Mouse (Mus musculus): ENCODE data around the gene Ralgapa2. TPM values are rescaled to one million over a fixed set of nuclear protein-coding genes. Genes with fewer than 3 reads are reported as not detected.
A peak's percentile ranks its signal among the peaks of the same experiment; 100 is the strongest.

Ralgapa2 gene
- total RNA-seq, 2 experiments from 2014 or later, result 19.2 to 26.2 TPM

DNA sequence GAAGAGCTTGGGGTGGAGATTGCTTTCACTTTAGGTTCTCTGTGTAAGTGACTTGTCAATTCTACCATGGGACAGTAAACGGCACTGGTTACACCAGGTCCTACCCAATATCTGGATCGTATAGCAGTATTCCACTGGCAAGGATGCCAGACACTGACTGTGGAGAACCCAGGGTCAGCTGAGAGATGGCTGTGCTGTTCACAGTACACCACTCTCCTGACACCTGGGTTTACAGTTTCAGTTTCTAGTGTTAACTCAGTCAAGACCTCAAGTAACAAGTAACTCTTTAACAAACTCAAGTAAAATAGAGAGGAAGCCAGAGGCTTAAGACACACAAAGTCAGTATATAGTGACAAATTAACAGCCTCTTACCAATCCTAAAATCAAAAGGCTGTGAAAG, 54.6 kb downstream of the Ralgapa2 start:
- DNase-seq (ENCODE audit: low spot score in 2 of 2), result no peak
- intact Hi-C loops (cut with DNase I), result no loop called here

DNA sequence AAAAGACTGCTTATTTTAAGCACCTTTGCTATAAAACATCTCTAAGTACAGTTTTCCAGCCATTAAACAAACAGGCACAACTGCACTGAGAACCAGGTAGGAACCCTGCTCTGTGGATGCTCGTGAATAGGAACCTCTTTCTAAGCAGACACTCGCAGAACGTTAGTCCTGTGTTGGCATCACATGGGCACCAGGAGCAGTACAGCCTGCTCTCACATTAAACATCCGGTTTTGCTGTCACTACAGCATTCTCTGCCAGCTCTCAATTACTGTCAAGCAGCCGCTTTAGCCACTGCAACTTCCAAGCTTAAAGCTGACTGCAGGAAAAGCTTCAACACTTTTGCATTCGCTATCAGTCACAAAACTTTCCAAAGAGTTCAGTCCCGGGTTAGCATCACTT, 55.5 kb downstream of the Ralgapa2 start:
- intact Hi-C loops (cut with DNase I), result no loop called here
- DNase-seq (ENCODE audit: low spot score in 2 of 2), result peak in 1 of 2 experiments; percentile 10

DNA sequence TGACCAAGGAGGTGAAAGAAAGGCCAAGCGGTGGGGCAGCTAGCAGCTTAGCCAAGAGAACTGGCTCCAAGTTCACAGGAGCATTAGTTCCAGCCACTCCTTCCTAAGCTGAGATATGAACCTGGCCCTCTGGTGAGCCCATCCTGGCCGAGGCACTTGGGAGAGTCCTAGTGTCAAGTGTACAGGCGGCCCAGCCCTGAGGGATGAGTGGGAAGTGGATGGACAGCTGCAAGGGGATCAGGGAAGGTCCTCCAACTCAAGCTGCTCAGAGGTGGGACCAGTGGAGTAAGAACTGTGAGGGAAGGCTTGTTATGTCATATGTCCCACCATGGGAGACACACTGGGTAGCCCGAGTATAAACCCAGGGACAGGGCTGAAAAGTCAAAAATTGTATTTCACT, 56.1 kb downstream of the Ralgapa2 start:
- intact Hi-C loops (cut with DNase I), result no loop called here
- no peak for DNase-seq (ENCODE audit: low spot score in 2 of 2)

DNA sequence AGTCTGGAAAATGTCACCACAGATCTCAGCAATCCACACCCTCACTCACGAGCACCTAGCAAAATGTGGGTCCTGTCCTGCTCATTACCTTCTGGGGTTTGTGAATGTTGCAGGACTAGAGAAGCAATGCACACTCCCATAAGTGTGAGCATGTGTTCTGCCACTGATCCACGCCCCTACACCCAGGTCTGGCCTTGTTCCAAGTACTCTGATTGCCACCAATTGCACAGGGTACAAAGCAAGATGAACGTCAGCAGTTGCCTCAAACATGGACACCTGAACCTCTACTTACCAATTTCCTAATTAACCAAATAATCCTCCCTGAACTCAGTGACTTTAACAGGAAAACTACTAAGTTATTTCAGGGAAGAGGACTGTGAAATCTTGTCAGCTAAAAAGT, 68.1 kb downstream of the Ralgapa2 start:
- intact Hi-C loops (cut with DNase I), result no loop called here
- no peak for DNase-seq (ENCODE audit: low spot score in 2 of 2)

DNA sequence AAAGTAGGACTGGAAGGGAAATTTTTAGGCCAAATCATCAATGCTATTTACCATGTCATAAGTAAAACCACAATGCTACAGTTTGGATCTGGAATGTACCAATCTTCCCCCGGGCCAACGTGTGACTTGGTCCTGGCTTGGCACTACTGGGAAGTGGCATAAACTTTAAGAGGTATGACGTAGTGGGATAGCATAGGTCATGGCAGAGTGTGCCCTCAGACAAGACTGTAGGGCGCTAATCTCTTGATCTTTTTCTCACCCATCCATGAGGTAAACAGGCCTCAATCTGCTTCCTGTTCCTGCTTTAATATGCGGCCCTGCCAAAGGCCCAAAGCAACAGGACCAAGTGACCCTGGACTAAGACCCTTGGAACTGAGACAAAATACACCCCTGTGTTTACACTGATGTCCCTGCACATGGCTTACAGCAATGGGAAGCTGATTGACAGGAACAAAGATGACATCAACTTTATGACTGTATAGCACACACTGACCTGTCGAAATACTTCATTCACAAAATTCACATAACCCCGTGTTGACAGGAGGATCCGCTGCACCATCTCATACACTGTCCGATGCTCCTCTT, 68.8 kb downstream of the Ralgapa2 start:
- intact Hi-C loops (cut with DNase I), result no loop called here
- DNase-seq (ENCODE audit: low spot score in 2 of 2), result no peak

DNA sequence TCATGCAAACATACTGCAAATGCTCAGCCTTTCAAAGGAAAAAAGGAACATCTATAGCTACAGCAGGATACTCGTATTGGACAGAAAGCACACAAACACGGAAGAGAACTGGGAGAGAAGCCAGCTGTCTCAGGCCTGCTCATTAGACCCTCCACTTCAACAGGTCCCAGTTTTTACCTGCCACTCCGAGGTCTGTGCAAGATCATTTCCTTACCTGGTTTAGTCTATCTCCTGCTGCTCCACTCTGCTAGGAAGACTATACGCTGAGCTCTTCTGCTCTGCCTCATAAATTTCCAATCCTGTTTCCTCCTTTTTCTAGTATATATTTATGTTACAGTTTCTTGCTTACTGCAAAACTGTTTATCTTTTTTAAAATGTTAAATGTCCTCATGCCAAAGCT, 70.4 kb downstream of the Ralgapa2 start:
- intact Hi-C loops (cut with DNase I), result no loop called here
- no peak for DNase-seq (ENCODE audit: low spot score in 2 of 2)

DNA sequence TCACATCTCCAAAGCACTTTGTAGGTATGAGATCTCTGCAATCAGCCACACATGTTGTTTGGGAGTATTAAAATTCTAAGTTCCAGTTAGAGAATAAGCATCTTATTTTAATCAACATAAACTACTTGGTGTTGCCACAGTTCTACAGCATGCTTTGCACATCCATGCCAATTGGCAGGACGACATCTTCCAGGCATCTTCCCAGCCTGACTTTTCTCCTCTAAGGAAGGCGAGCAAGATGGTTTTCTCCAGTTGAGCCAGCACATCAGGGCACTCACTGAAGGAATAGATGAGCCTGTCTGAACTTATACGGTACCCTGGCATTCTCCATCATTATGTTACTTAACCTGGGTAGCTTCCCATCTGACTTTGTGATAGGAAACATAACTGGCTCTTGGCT, 83.4 kb downstream of the Ralgapa2 start:
- DNase-seq (ENCODE audit: low spot score in 2 of 2), result no peak
- intact Hi-C loops (cut with DNase I), result no loop called here

DNA sequence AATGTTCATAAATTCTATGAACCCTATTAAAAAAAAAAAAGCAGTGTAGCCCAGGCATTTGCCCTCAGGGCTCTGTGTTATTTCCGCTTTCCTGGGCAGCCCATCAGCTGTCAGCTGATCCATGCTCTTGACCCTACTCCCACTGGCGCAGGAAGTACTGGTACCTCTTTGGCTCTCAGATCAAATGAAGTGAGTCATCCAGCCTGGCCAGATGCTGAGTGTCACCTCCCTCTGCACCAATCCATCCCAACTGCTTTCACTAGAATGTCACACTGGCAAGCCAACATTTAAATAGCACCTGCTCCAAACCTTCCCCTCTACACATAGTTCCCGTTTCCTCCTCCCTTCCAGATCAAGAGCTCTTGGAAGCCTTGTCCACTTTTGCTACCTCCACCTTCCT, 84.8 kb downstream of the Ralgapa2 start:
- intact Hi-C loops (cut with DNase I), result no loop called here
- no peak for DNase-seq (ENCODE audit: low spot score in 2 of 2)

DNA sequence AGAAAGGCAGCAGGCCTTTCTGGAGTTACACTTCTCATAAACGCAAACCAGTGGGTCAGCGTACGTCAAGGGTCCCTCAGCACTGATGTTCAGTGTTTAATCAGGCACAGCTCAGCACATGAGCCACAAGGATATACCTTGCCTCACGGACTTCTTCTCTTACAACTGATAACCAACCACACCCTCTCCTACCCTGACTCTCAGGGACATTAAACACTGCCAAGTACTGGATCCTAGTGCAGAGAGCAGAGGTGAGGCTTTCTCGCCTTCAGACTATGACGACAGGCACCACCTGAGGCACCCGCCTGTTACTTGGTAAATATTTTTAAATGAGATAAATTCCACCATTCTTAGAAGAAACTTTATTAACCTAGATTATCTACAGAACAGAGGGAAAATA, 85.8 kb downstream of the Ralgapa2 start:
- no peak for DNase-seq (ENCODE audit: low spot score in 2 of 2)
- intact Hi-C loops (cut with DNase I), result no loop called here

DNA sequence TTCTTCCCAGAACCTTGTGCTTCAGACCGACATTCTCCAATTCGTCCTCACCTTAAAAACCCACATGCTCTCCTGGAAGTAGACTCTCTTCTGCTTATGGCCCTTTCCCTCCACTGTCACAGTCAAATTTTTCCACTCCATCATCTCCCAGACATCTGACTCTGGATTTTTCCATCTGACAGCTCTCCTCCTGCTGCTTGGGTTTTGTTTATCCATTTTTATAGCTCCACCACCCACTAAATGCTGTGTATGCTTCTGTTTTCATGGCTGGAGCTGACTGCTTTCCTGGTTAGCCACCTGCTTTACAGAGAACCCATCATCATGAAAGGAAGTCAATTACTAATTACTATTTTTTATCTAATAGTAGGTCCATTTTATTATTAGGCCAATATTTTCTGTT, 86.9 kb downstream of the Ralgapa2 start:
- intact Hi-C loops (cut with DNase I), result no loop called here
- DNase-seq (ENCODE audit: low spot score in 2 of 2), result no peak

DNA sequence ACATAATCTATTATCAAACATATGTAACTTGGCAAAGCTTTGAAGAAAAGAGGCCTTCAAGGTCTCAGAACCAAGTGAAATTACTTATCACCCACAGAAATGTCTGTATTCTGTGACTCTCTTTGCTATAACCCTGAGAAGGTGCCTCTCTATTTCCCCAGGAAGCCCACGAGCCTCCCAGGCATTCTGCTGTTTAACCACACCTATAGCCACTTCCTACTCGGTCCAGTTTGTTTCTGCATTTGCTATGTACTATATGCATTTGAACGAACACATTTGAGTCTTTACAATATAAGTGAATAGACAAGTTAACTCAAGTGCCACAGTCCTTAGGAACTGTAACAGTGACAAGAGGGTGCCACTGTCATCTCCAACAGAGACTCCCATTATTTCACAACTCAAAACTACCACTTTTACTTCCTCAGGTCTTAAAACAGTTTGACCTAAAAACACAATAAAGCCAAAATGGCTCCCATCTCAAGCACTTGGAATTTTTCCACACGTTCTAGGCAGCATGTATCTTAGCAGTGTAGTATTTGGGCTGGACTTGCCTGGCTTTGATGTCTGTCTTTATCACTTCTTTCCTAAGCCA, 88.3 kb downstream of the Ralgapa2 start:
- intact Hi-C loops (cut with DNase I), result no loop called here
- no peak for DNase-seq (ENCODE audit: low spot score in 2 of 2)

DNA sequence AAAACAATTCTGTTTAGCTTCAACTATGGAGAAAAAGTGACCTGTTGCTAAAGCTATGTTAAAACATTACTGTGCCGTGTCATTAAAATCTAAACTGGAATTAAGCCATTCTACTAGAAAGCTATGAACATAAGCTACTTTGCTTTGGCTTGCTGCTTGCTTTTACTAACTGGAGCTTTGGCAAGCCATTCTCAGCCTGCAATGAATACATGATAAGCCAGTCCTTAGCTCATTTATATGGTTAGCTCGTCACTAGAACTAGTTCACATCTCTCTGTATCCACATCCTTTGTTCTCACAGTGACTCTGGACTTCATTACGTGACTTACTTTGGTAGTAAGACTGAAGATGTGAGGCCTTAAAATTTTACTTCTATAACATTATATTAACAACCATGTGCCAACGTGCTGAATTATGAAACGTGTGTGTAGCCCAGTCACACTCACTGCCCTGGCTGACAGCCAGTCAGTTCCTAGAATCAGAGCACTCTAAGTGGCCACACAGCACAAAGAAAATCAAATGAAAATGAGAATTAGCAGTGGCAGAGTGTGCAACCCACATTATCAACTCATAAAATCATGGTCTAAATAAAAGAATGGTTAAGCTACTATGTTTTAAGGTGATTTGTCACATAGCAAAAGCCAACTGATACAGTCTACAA, 89.0 kb downstream of the Ralgapa2 start:
- intact Hi-C loops (cut with DNase I), result no loop called here
- DNase-seq (ENCODE audit: low spot score in 2 of 2), result no peak

DNA sequence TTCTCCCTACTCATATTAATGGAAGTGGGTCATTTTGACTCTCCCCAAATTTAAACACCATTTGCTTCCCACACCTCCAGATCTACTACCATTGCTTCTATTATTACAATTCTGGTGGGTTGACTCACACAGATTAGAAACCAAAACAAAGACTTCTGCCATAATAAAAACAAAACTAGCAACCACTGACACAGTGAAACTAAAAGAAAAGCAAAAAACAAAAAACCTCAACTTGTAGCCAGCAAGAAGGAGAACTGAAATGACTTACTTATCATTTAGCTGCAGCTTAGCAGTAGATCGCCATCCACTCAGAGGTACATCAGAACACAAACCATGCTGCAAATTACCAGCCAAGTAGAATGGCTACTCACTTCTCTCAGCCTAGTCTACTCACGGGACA, 95.9 kb downstream of the Ralgapa2 start:
- DNase-seq (ENCODE audit: low spot score in 2 of 2), result no peak
- intact Hi-C loops (cut with DNase I), result no loop called here

DNA sequence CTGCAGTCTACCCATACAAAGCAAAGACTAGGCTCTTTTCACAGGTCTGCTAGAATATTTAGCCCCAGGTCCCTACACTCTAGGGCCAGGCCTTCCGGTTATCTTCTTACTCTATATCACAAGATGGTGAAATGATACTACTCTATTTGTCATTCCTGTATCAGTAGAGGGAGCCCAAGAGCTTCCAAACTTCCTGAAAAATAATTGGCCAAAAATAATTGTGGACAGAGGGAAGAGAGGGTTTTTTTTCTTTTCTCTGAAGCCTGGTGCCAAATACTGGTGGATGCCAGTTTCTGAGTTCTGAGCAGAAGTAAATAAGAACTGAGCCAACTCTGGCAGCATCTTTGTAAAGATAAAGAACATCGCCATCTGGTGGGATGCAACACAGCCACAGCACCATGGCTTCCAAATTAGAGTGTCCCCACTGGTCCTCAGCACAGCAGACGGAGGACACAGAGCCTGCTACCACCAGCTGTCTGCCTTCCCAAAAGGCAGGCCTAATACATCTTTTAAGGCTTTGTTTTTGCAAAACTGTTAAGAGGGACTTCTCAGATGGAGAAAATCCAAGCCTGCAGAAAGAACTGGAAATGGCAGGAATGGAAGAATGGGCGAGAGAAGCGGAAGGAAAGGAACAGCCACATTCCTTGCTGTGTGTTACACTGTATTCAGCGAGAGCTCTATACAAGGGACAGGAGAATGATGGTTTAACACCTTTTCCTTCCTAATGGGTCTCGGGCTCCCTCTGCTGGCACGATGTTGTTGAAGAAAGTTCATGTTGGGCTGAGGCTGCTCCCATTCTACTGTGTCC, 97.5 kb downstream of the Ralgapa2 start:
- peak; percentile 79 to 85 for DNase-seq (ENCODE audit: low spot score in 2 of 2)
- intact Hi-C loops (cut with DNase I), result loop anchor here (2.0 kb wide), 2 partner anchors 200 to 458 kb away; no protein-coding TSS in a partner anchor

DNA sequence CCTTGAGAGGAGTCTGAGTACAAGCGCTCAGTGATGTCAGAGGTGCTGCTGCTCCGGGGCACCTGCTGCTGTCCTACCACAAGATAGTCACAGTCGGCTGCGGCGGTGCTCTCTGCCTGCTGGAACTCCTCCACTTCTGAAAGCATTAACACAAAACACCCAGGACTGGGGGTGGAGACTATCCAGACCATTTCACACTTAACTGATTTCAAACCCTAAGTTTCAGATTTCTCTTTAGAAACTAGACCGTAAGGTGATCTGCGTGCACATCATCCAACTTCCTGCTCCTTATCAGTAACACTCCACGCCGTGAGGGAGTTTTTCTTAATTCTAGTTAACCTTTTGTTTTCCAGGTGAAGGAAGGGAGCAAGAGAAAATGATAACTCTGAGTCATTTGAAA, 99.4 kb downstream of the Ralgapa2 start:
- intact Hi-C loops (cut with DNase I), result no loop called here
- DNase-seq (ENCODE audit: low spot score in 2 of 2), result no peak

DNA sequence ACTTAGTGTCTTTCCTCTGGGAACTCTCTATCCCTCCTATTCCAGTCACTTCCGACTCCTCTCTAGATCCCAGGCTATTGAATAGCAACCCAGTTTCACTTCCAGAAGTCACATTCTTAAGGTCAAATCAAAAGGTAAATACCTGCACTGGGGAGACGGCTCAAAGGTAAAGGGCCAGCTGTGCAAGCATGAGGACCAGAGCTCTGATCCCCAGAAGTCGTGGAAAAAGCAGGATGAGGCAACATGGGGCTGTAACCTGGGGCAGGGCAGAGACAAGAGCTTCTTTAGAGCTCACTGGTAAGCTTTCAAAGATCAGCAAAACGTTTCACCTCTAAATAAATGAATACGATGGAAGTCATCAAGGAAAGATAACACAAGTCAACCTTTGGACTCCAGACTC, 100.2 kb downstream of the Ralgapa2 start:
- intact Hi-C loops (cut with DNase I), result no loop called here
- no peak for DNase-seq (ENCODE audit: low spot score in 2 of 2)

DNA sequence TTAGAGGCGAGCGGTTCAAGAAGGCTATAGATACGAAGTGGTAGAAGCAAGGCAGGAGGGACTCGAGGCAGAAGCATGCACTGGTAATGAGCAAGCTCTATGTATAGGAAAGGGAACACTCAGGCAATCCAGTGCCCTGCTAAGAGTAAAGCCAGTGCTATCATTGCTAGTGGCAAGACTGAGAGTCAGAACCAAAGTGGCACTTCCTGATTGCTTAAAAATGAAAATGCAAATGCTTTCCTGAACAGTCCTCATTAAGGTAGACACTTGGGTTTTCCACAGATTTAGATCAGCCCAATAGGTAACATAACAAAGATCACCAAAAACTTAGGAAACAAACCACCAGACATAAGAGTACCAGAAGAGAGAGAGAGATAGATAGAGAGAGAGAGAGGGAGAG, 105.1 kb downstream of the Ralgapa2 start:
- intact Hi-C loops (cut with DNase I), result no loop called here
- no peak for DNase-seq (ENCODE audit: low spot score in 2 of 2)

DNA sequence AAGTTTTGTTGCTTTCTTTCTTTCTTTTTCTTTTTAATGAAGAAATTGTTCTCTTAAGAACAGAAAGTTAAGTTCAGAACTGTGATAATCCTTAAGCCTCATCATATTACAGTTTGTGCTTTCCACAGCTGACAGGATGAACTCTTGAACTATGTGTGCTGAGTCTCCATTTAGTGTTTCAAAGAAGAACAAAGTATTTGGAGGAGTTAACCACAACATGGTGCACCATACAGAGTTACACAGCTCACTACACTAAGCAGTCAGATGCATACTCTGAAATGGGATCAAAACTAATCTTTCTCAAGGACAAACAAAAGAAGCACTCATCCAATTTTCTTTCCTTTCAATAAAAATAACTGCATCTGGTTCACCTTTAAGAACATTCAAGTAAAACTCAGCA, 110.6 kb downstream of the Ralgapa2 start:
- intact Hi-C loops (cut with DNase I), result no loop called here
- no peak for DNase-seq (ENCODE audit: low spot score in 2 of 2)

DNA sequence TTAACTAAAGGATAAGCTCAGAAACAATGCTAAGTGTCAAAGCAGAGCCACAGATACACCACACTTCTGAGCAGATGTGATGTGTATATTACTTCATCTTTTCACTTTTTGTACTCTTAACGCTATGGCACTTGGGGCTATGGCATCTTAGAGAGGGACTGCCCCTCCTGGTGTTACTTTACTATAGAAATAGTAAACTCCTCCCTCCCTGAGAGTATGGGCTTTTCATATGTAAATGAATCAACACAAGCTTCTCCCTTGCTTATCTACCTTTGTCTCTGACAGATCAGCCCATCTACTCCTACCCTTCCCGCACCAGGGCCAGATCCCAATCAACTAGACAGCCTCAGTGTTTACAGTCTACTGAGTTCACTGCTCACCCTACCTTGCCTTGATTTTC, 111.4 kb downstream of the Ralgapa2 start:
- DNase-seq (ENCODE audit: low spot score in 2 of 2), result no peak
- intact Hi-C loops (cut with DNase I), result no loop called here

DNA sequence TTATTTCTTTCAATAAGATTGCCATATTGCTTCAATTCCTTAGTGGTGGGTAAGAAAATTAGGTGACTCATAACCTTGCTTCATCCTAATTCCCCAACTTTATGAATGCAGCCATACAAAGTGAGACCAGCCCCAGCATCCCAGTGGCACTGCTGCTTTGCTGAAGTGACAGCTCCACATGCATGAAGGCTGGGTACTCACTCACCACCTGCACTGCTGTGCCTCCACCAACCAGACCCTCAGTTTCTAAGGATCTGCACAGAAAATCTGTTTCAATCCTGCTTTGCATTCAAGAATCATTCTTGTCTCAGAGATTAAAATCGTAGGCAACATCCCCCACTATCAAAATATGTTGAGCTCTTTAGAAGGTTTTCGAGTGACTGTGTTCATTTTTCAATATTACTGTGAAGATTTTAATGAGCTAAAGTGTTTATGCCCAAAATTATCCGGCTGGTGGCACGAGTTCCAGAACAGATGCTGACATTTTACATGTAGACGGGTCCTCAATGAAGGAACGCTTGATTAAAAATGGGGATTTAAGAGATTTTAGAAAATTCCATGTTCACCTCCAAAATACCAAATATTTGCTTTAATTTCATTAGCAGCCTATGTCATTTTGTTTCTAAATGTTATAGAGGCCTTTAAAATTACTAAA, 113.8 kb downstream of the Ralgapa2 start:
- intact Hi-C loops (cut with DNase I), result no loop called here
- no peak for DNase-seq (ENCODE audit: low spot score in 2 of 2)
